Mouse (Mus musculus) heart, postnatal 0 days (tissue): ENCODE results near the gene 4931428L18Rik.

ENCODE experiments used
- CTCF ChIP-seq: IDR thresholded peaks from 2 replicates; pipeline ENCODE4 v1.5.1; 2016; ENCODE audit warnings: antibody characterized with exemption, control low read depth, low read depth
- EP300 ChIP-seq: IDR thresholded peaks from 2 replicates; pipeline ENCODE4 v1.6.1; 2016; ENCODE audit warnings: antibody characterized with exemption, low read depth

DNA sequence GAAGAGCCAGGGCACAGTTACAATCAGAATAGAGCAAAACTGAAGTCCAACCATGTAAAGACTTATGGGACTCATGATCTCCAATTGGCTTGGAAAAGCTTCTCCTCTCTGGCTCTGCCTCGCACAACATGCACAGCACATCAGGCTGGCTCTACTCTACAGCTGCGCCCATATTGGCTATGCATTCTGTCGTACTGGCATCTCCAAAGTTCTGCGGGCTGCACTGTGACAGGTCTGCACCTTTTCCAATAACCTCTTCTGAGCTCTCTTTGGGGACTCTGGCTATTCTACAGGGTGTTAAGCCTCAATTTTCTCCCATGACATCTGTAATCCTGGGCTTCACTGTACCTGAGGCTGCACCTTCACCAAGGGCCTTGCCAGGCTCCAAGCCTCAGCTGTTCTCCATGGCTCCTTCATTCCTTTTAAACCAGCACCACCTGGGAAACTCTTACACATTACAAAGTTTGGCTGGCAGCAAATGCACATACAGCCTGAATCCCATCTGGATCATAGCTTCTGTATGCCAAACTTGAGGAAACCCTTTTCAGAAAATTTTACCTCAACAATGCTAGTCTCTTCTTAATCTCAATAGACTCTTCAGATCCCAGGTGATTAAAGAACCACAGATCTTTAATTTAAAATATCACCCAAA lies 1.8 kb downstream of the 4931428L18Rik start:
- TF ChIP-seq CTCF (no peak), EP300 (no peak)
